Mouse (Mus musculus): ENCODE measurements at regions not wholly inside any gene's neighbourhood (a gene's known extent, or its start where the extent isn't known, plus 50 kb on each side); places are given as distances from the start of the nearest gene placed in this dataset.

DNA sequence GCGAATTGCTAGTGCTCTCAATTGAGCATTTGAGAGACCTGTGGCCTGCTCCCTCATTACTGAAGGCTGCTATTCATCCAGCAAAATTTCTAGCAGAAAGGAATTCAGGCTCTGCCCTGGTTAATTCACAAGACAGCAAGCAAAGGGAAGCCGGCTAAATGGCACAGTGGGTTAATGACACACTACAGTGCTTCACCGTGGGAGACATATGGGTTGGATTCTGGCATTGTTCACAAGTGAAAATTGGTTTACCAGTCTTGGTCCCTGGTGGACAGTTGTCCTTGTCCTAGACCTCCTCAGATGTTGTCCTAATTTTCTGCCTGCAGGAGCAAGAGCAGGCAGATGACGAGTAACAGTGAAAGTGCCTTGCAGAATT lies 527.3 kb downstream of the Gm11232 start:
- Histone ChIP-seq H3K9me3 (ENCODE audit: control insufficient read depth, low read length) (no peaks in the 10 kb centered on the region), H3K27me3 (ENCODE audit: control insufficient read depth, insufficient read depth, low read length) (no peaks in the 10 kb centered on the region), H3K27ac (ENCODE audit: low read depth, low read length) (peak overlapping the region; percentile 79), H3K4me2 (ENCODE audit: low read depth, low read length, severe bottlenecking) (no peak overlapping the region), H3K4me1 (replicated peaks; ENCODE audit: control insufficient read depth, insufficient read depth, low read length) (peaks cover 2% of the 10 kb centered on the region; the same call in 1 of the 2 replicates), H3K9ac (ENCODE audit: low read length) (no peak overlapping the region), H3K4me3 (ENCODE audit: low read depth, low read length) (no peak overlapping the region), H3K36me3 (ENCODE audit: control insufficient read depth, insufficient read depth, low read length) (no peaks in the 10 kb centered on the region)
- peak; percentile 76 for DNase-seq (ENCODE audit: low spot score)
- ATAC-seq (replicated peaks; ENCODE audit: low FRiP score) = peak; percentile 93
- WGBS = 9% methylated on average over 4 of the region's 4 CpGs

DNA sequence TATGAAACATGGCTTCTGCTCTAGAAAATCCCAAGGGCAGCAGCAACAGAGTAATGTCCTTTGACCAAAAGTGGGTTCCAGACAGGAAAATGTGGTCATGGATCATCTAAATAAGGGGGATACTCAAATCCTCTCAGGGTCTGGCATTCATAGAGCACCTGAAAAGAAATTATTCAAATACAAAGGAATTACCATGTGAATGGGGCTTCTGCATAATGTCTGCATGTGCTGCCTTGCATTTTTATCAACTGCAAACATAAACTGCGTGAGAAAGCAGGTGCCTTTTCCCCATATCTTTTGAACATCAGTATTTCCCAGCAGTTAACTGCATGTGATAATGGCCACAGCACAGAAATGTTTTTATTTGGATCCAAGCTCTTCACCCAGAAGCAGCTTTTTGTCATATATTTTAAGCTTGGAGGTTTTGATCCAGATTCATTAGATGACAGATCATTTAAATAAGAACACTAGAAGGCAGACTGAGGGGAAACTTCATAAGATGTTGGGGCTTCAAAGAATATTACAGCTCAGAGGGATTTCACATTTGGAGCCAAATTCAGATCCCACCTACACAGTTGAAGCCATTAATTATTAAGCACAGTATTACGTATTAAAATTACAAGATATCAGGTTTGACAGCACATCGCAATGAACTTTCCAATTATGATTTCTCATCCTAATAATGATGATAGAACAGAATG lies 527.8 kb downstream of the Gm11232 start:
- ATAC-seq (replicated peaks; ENCODE audit: low FRiP score) (peak; percentile 80), DNase-seq (ENCODE audit: low spot score) (no peak)
- no peak overlapping the region for H3K4me2 ChIP-seq (ENCODE audit: low read depth, low read length, severe bottlenecking)
- no peaks in the 10 kb centered on the region for H3K36me3 ChIP-seq (ENCODE audit: control insufficient read depth, insufficient read depth, low read length)
- H3K4me1 ChIP-seq (replicated peaks; ENCODE audit: control insufficient read depth, insufficient read depth, low read length) = peaks cover 2% of the 10 kb centered on the region; the same call in 1 of the 2 replicates
- WGBS = 17% methylated on average over 3 of the region's 3 CpGs
- H3K9me3 ChIP-seq (ENCODE audit: control insufficient read depth, low read length) = no peaks in the 10 kb centered on the region
- H3K9ac ChIP-seq (ENCODE audit: low read length) = no peak overlapping the region
- H3K27ac ChIP-seq (ENCODE audit: low read depth, low read length) = peak overlapping the region; percentile 79
- no peak overlapping the region for H3K4me3 ChIP-seq (ENCODE audit: low read depth, low read length)
- H3K27me3 ChIP-seq (ENCODE audit: control insufficient read depth, insufficient read depth, low read length) = no peaks in the 10 kb centered on the region

DNA sequence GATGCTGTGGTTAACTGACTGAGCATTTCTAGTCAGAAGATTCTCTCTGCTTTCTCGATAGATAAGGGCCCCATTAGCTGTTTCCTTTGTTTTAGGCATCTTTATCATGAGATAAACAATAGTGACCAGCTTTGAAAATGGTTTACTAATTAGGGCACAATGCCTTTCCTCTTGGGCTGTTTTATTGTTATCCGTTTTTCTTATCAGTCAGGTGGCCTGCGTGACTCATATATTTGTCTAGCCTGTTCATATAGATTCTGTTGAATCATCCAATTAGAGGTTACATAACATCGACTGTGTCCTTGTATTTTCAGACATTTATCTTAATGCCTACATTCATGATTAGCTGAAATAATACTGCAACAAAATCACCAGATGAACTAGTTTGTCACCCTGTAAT lies 531.1 kb downstream of the Gm11232 start:
- peaks cover 2% of the 10 kb centered on the region; the same call in 1 of the 2 replicates for H3K4me1 ChIP-seq (replicated peaks; ENCODE audit: control insufficient read depth, insufficient read depth, low read length)
- 83% methylated on average over 4 of the region's 4 CpGs for WGBS
- H3K27me3 ChIP-seq (ENCODE audit: control insufficient read depth, insufficient read depth, low read length) = no peaks in the 10 kb centered on the region
- no peak for DNase-seq (ENCODE audit: low spot score)
- H3K27ac ChIP-seq (ENCODE audit: low read depth, low read length) = no peak overlapping the region
- no peaks in the 10 kb centered on the region for H3K9me3 ChIP-seq (ENCODE audit: control insufficient read depth, low read length)
- H3K4me3 ChIP-seq (ENCODE audit: low read depth, low read length) = no peak overlapping the region
- H3K36me3 ChIP-seq (ENCODE audit: control insufficient read depth, insufficient read depth, low read length) = no peaks in the 10 kb centered on the region
- no peak for ATAC-seq (replicated peaks; ENCODE audit: low FRiP score)
- H3K4me2 ChIP-seq (ENCODE audit: low read depth, low read length, severe bottlenecking) = no peak overlapping the region
- no peak overlapping the region for H3K9ac ChIP-seq (ENCODE audit: low read length)

DNA sequence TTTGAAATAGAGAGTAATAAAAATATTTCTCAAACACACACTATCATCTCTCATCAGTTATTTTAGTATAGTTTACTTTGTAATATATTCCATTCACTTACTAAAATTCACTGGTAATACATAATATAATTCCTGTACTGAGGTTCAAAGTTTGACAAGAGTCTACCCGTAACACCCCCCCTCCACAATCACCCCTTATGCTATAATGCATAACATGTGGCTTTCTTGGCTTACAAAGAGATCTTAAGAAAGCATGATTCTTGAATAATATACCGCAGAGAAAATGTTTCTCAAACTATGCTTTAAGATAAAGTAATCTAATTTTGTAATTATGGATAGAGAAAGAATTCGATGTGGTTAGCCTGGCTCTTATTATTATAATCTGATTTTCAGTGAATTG lies 539.7 kb downstream of the Gm11232 start:
- no peaks in the 10 kb centered on the region for H3K4me1 ChIP-seq (replicated peaks; ENCODE audit: control insufficient read depth, insufficient read depth, low read length)
- no peak overlapping the region for H3K9ac ChIP-seq (ENCODE audit: low read length)
- DNase-seq (ENCODE audit: low spot score) (no peak), ATAC-seq (replicated peaks; ENCODE audit: low FRiP score) (no peak)
- no peak overlapping the region for H3K4me2 ChIP-seq (ENCODE audit: low read depth, low read length, severe bottlenecking)
- H3K36me3 ChIP-seq (ENCODE audit: control insufficient read depth, insufficient read depth, low read length) = no peaks in the 10 kb centered on the region
- WGBS = 82% methylated on average over 3 of the region's 3 CpGs
- H3K27me3 ChIP-seq (ENCODE audit: control insufficient read depth, insufficient read depth, low read length) = no peaks in the 10 kb centered on the region
- no peak overlapping the region for H3K4me3 ChIP-seq (ENCODE audit: low read depth, low read length)
- no peaks in the 10 kb centered on the region for H3K9me3 ChIP-seq (ENCODE audit: control insufficient read depth, low read length)
- H3K27ac ChIP-seq (ENCODE audit: low read depth, low read length) = no peak overlapping the region

DNA sequence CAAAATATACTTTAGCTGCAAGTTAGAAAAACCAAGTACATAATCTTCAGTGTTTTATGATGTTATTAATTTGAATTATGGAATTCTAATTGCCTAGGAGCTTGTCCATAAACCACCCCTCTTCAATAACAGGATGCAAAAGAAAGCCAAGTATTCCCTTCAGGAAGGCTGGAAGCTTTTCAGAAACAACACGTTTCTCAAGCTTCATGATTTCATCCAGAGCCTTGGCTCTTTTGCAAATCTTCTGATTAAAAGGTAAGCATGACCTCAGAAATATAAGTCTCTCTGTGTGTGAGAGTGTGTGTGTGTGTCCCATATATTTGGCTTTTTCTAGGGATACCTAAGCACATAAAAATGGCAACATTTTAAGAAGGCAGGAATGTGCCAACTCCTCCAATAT lies 570.0 kb downstream of the Gm11232 start:
- no peak for ATAC-seq (replicated peaks; ENCODE audit: low FRiP score)
- no peak overlapping the region for H3K4me2 ChIP-seq (ENCODE audit: low read depth, low read length, severe bottlenecking)
- no peak overlapping the region for H3K9ac ChIP-seq (ENCODE audit: low read length)
- H3K4me3 ChIP-seq (ENCODE audit: low read depth, low read length) = no peak overlapping the region
- H3K36me3 ChIP-seq (ENCODE audit: control insufficient read depth, insufficient read depth, low read length) = no peaks in the 10 kb centered on the region
- H3K4me1 ChIP-seq (replicated peaks; ENCODE audit: control insufficient read depth, insufficient read depth, low read length) = no peaks in the 10 kb centered on the region
- 71% methylated on average over 1 of the region's 1 CpGs for WGBS
- no peak overlapping the region for H3K27ac ChIP-seq (ENCODE audit: low read depth, low read length)
- H3K9me3 ChIP-seq (ENCODE audit: control insufficient read depth, low read length) = no peaks in the 10 kb centered on the region
- H3K27me3 ChIP-seq (ENCODE audit: control insufficient read depth, insufficient read depth, low read length) = no peaks in the 10 kb centered on the region
- DNase-seq (ENCODE audit: low spot score) = no peak

DNA sequence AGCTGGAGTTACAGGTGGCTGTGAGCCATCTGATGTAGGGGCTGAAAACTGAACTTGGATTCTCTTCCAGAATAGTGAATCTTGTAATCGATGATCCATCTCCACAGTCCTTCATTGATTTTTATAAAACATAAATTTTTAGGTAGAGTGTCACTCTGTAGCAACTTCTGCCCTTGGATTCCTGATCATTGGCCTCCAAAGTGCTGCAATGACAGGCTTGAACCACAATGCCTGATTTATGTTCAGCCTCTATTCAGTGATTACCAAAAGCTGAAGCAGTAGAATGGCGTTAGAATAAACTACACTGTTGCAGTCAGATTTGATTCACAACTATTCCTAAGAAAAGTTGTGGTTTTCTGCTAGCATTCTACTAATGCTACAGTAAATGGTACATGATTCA lies 580.1 kb downstream of the Gm11232 start:
- DNase-seq (ENCODE audit: low spot score) (no peak), ATAC-seq (replicated peaks; ENCODE audit: low FRiP score) (no peak)
- no peaks in the 10 kb centered on the region for H3K4me1 ChIP-seq (replicated peaks; ENCODE audit: control insufficient read depth, insufficient read depth, low read length)
- H3K27ac ChIP-seq (ENCODE audit: low read depth, low read length) = no peak overlapping the region
- H3K4me2 ChIP-seq (ENCODE audit: low read depth, low read length, severe bottlenecking) = no peak overlapping the region
- H3K36me3 ChIP-seq (ENCODE audit: control insufficient read depth, insufficient read depth, low read length) = no peaks in the 10 kb centered on the region
- H3K27me3 ChIP-seq (ENCODE audit: control insufficient read depth, insufficient read depth, low read length) = no peaks in the 10 kb centered on the region
- no peaks in the 10 kb centered on the region for H3K9me3 ChIP-seq (ENCODE audit: control insufficient read depth, low read length)
- H3K9ac ChIP-seq (ENCODE audit: low read length) = no peak overlapping the region
- no peak overlapping the region for H3K4me3 ChIP-seq (ENCODE audit: low read depth, low read length)
- WGBS = 88% methylated on average over 2 of the region's 2 CpGs

DNA sequence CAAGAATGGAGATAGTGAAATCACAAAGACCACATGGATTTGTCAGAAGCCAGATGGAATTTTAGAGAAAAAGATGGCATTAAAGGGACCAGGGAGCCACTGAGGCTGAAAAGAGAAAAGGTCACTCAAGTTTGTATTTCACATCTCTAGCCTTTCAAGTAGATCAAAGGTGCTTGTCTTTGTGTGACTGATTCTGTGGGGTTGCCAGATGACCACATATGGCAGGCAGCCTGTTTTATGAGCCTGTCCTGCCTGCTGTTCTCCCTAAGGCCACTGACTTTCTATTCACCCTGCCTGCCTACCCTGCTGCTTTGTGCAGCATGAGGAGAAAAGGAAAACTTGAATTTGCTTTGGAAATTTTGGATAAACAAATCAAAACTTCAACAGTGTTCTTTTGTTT lies 592.0 kb downstream of the Gm11232 start:
- DNase-seq (ENCODE audit: low spot score) = no peak
- Histone ChIP-seq H3K9me3 (ENCODE audit: control insufficient read depth, low read length) (no peaks in the 10 kb centered on the region), H3K4me2 (ENCODE audit: low read depth, low read length, severe bottlenecking) (no peak overlapping the region)

DNA sequence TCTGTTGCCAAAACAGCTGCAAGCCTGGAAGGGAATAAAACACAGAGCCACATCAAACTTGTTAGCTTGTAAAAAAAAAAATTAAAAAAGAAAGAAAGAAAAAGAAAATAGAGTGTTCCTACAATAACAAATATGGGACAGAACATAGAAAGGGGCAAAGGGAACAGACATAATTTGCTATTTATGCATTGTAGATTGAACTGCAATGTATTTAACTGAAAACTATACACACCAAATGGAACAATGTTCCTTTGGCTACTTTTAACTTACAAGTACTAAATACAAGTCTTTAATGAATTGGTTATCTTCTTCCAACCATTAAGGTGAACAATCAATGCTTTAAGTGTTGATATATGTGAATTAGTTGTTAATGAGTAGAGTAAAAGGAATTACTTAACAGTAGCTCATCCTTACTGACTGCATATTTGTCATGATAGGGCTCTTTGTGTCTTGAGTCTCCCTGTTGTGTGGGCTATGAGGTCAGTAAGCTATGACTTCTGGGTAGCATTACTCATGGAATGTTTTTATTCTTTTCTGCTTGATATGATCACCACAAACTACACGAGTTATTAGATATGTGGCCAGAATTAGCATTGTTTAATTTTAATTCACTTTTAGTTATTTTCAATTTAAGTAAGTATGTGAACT lies 597.0 kb upstream of the Megf9 start:
- H3K9me3 ChIP-seq (ENCODE audit: control insufficient read depth, low read length) = no peaks in the 10 kb centered on the region
- H3K4me3 ChIP-seq (ENCODE audit: low read depth, low read length) = no peak overlapping the region
- no peak overlapping the region for H3K4me2 ChIP-seq (ENCODE audit: low read depth, low read length, severe bottlenecking)
- no peaks in the 10 kb centered on the region for H3K36me3 ChIP-seq (ENCODE audit: control insufficient read depth, insufficient read depth, low read length)
- no peaks in the 10 kb centered on the region for H3K27me3 ChIP-seq (ENCODE audit: control insufficient read depth, insufficient read depth, low read length)
- no peak overlapping the region for H3K27ac ChIP-seq (ENCODE audit: low read depth, low read length)
- H3K9ac ChIP-seq (ENCODE audit: low read length) = no peak overlapping the region
- no peaks in the 10 kb centered on the region for H3K4me1 ChIP-seq (replicated peaks; ENCODE audit: control insufficient read depth, insufficient read depth, low read length)
- no peak for ATAC-seq (replicated peaks; ENCODE audit: low FRiP score)
- no peak for DNase-seq (ENCODE audit: low spot score)
- 46% methylated on average over 1 of the region's 1 CpGs for WGBS

More for the DNA sequence above, 592.0 kb downstream of the Gm11232 start:
- Histone ChIP-seq H3K9ac (ENCODE audit: low read length) (no peak overlapping the region), H3K27ac (ENCODE audit: low read depth, low read length) (no peak overlapping the region), H3K4me1 (replicated peaks; ENCODE audit: control insufficient read depth, insufficient read depth, low read length) (no peaks in the 10 kb centered on the region), H3K27me3 (ENCODE audit: control insufficient read depth, insufficient read depth, low read length) (no peaks in the 10 kb centered on the region), H3K36me3 (ENCODE audit: control insufficient read depth, insufficient read depth, low read length) (no peaks in the 10 kb centered on the region), H3K4me3 (ENCODE audit: low read depth, low read length) (no peak overlapping the region)
- ATAC-seq (replicated peaks; ENCODE audit: low FRiP score) = no peak

All from forebrain, embryonic 11.5 days (tissue).